Mouse (Mus musculus) urinary bladder, adult 18-20 months (tissue): ENCODE data around the gene Gm17482.

Source experiments
- DNase-seq, 2 experiments: peaks; one replicate each; pipeline ENCODE4 v3.0.0; 2022; ENCODE audit warnings: low spot score in 2 of 2, mixed read lengths in 2 of 2

The Gm17482 gene

DNA sequence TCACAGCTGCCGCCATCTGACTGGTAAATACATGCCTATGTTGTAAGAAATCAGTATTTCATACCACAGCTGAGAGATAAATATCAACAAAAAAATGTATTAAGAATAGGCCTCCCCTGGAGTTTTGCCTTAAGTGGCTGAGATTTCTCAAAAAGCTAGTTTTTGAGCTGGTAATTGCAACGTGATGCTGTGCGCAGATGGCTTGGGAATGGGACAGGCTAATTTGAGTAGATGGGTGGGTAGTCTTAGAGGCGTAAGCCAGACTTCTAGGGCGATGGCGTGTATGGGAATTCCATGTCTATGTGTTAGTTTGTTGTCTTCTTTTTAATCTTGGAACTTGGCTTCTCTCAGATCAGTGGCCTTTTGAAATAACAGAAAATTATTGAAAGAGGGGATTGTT lies 64.7 kb downstream of the Gm17482 start:
- DNase-seq: no peak

DNA sequence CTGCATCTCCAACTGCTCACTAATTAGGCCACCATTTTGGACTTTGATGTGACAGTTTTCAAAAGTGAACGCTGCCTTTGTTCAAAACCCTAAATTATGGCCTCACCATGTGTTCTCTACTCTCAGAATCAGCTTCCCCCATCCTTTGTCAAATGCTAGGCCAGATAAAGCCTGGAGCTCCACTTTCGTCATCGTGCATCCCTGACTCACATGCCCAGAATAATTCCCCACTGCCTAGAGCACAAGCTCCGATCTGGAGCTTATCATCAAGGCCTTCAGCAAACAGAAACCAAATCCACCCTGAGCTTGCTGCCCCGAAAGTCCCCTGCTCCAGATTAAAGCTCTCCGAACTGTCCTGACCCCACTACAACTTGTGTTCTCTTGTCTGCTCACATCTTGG lies 65.5 kb downstream of the Gm17482 start:
- no peak for DNase-seq

DNA sequence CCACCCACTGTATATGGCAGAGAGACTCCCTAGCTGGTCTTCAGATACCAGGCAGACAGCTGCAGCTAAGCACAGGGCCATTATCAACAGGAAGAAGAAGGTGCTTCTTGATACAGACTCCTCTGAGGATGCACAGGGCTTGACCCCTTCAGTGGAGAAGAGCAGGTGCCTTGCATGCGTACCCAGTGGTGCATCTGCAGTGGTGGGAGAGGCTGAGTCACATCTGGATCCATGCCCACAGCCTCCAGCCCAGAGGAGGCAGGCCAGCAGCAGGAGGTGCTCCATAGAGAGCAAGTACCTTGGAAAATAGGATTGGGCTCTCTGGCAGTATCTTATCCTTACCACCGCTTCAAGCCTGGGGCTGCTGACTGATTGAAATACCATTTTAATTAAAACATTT lies 66.7 kb downstream of the Gm17482 start:
- no peak for DNase-seq

DNA sequence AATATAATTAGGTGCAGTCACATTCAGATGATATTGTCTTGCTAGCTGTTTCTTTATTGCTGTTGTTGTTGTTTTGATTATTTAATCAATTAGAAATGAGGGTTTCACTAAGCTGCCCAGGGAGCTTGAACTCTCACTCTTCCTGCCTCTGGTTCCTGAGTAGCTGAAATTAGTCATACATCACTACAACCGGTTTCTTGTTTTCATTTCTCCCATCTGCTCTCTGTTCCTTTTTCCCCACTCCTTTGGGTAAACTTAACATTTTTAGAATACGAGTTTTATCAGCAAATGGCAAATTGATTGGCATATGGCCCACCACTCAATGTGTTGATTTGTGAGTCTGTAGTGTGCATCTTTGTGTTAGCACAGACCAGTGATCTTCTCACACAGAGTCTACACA lies 80.0 kb downstream of the Gm17482 start:
- no peak for DNase-seq
